Mouse (Mus musculus) neural tube, embryonic 13.5 days (tissue): ENCODE measurements around the gene Mrpl38. TPM values are rescaled to one million over a fixed set of nuclear protein-coding genes. Genes with fewer than 3 reads are reported as not detected.

Experiments used
- ATAC-seq: fragments of 200-750 bp; cut with Nextera tagmentation; 2 replicates; pipeline ENCODE4 v1.8.0; 2017; ENCODE audit warnings: low read depth, mild to moderate bottlenecking, moderate TSS enrichment, moderate library complexity
- H3K27ac ChIP-seq: fragments of 300-500 bp; sonication (generic); replicated peaks from 2 replicates; pipeline ENCODE4 v1.5.1; 2015; ENCODE audit warnings: moderate library complexity, mild to moderate bottlenecking, inconsistent platforms
- H3K27me3 ChIP-seq: fragments of 300-500 bp; sonication (generic); 2 replicates; pipeline ENCODE4 v1.6.1; 2015; ENCODE audit warnings: mild to moderate bottlenecking, inconsistent platforms
- H3K36me3 ChIP-seq: fragments of 300-500 bp; sonication (generic); 2 replicates; pipeline ENCODE4 v1.6.1; 2015; ENCODE audit warnings: mild to moderate bottlenecking, inconsistent platforms
- H3K4me1 ChIP-seq: fragments of 300-500 bp; sonication (generic); replicated peaks from 2 replicates; pipeline ENCODE4 v1.6.1; 2015; ENCODE audit warnings: inconsistent platforms
- H3K4me2 ChIP-seq: fragments of 300-500 bp; sonication (generic); 2 replicates; pipeline ENCODE4 v1.6.1; 2015; ENCODE audit warnings: inconsistent platforms, mild to moderate bottlenecking, moderate library complexity
- H3K4me3 ChIP-seq: fragments of 300-500 bp; sonication (generic); 2 replicates; pipeline ENCODE4 v1.5.1; 2015; ENCODE audit warnings: mild to moderate bottlenecking, inconsistent platforms
- H3K9ac ChIP-seq: fragments of 300-500 bp; sonication (generic); 2 replicates; pipeline ENCODE4 v1.6.1; 2015; ENCODE audit warnings: moderate library complexity, mild to moderate bottlenecking, inconsistent platforms
- H3K9me3 ChIP-seq: fragments of 300-500 bp; sonication (generic); 2 replicates; pipeline ENCODE4 v1.6.1; 2016; ENCODE audit warnings: inconsistent platforms
- WGBS: fragments of 180-500 bp; shearing (Covaris S2); methylation state at CpG from one replicate; pipeline ENCODE4 v1.1.7; 2015; 5-methylcytosine and 5-hydroxymethylcytosine counted together
- polyA plus RNA-seq: library from polyadenylated mRNA; unstranded; fragments of >200 nt; fragmentation: Nextera tagmentation; extraction: Ambion mirVana; gene quantifications from 2 replicates; pipeline ENCODE4 v1.2.1, GENCODE M21; 2015

The Mrpl38 gene
- polyA plus RNA-seq, 1 experiment from 2014 or later = 78.3 TPM

- no peak for ATAC-seq
- peaks cover 62% of the 10 kb centered on the region for H3K4me1 ChIP-seq
- H3K27ac ChIP-seq = no peak overlapping the region
- peaks cover 68% of the 10 kb centered on the region for H3K27me3 ChIP-seq
- 24% methylated on average over 14 of the region's 14 CpGs for WGBS
- no peak overlapping the region for H3K9ac ChIP-seq
- no peaks in the 10 kb centered on the region for H3K9me3 ChIP-seq
- no peaks in the 10 kb centered on the region for H3K36me3 ChIP-seq
- H3K4me2 ChIP-seq = peak overlapping the region; percentile 52
- no peak overlapping the region for H3K4me3 ChIP-seq
These were observed 31.5 kb downstream of the Mrpl38 start for GRCm38 (mm10) chr11:116106963-116107776.

GRCm38 (mm10) chr11:116106154-116106962 lies 32.3 kb downstream of the Mrpl38 start:
- Histone ChIP-seq H3K9me3 (no peaks in the 10 kb centered on the region), H3K27ac (no peak overlapping the region), H3K27me3 (peaks cover 61% of the 10 kb centered on the region), H3K36me3 (no peaks in the 10 kb centered on the region), H3K4me3 (no peak overlapping the region), H3K9ac (no peak overlapping the region), H3K4me1 (peaks cover 70% of the 10 kb centered on the region), H3K4me2 (peak overlapping the region; percentile 25; the same call in 1 of the 2 replicates)
- no peak for ATAC-seq
- WGBS = 19% methylated on average over 32 of the region's 32 CpGs

- ATAC-seq = no peak
- H3K27ac ChIP-seq = no peak overlapping the region
- WGBS = 98% methylated on average over 2 of the region's 2 CpGs
- H3K4me2 ChIP-seq = no peak overlapping the region
- peaks cover 68% of the 10 kb centered on the region for H3K4me1 ChIP-seq
- H3K36me3 ChIP-seq = no peaks in the 10 kb centered on the region
- no peak overlapping the region for H3K9ac ChIP-seq
- H3K9me3 ChIP-seq = no peaks in the 10 kb centered on the region
- no peak overlapping the region for H3K4me3 ChIP-seq
- peaks cover 48% of the 10 kb centered on the region for H3K27me3 ChIP-seq
These were observed 33.6 kb downstream of the Mrpl38 start for GRCm38 (mm10) chr11:116105065-116105464.

GRCm38 (mm10) chr11:116104006-116104646 lies 34.5 kb downstream of the Mrpl38 start:
- ATAC-seq = peak; percentile 23; the same call in 1 of the 2 replicates
- H3K27ac ChIP-seq = 0 out of 2 replicates have a peak overlapping the region, but pooled peaks have one; percentile 52
- peak overlapping the region; percentile 43; the same call in 1 of the 2 replicates for H3K9ac ChIP-seq

GRCm38 (mm10) chr11:116103572-116103971 lies 35.1 kb downstream of the Mrpl38 start:
- H3K9ac ChIP-seq = no peak overlapping the region; the same call in 1 of the 2 replicates
- peaks cover 54% of the 10 kb centered on the region for H3K4me1 ChIP-seq

More at GRCm38 (mm10) chr11:116104006-116104646, 34.5 kb downstream of the Mrpl38 start:
- no peaks in the 10 kb centered on the region for H3K36me3 ChIP-seq
- no peak overlapping the region for H3K4me2 ChIP-seq
- H3K27me3 ChIP-seq = peaks cover 38% of the 10 kb centered on the region
- peaks cover 59% of the 10 kb centered on the region for H3K4me1 ChIP-seq
- WGBS = 30% methylated on average over 14 of the region's 14 CpGs
- H3K9me3 ChIP-seq = no peaks in the 10 kb centered on the region
- no peak overlapping the region for H3K4me3 ChIP-seq

GRCm38 (mm10) chr11:116102472-116102871 lies 36.2 kb downstream of the Mrpl38 start:
- WGBS = 54% methylated on average over 3 of the region's 4 CpGs
- H3K36me3 ChIP-seq = no peaks in the 10 kb centered on the region
- H3K27ac ChIP-seq = peak overlapping the region; percentile 76
- no peak overlapping the region for H3K4me2 ChIP-seq
- peaks cover 22% of the 10 kb centered on the region for H3K27me3 ChIP-seq
- no peaks in the 10 kb centered on the region for H3K9me3 ChIP-seq
- 0 out of 2 replicates have a peak overlapping the region, but pooled peaks have one; percentile 9 for H3K9ac ChIP-seq
- no peak overlapping the region for H3K4me3 ChIP-seq
- H3K4me1 ChIP-seq = peaks cover 47% of the 10 kb centered on the region
- no peak for ATAC-seq

More at GRCm38 (mm10) chr11:116103572-116103971, 35.1 kb downstream of the Mrpl38 start:
- no peak for ATAC-seq
- peaks cover 33% of the 10 kb centered on the region for H3K27me3 ChIP-seq
- no peaks in the 10 kb centered on the region for H3K9me3 ChIP-seq
- H3K27ac ChIP-seq = 0 out of 2 replicates have a peak overlapping the region, but pooled peaks have one; percentile 52
- no peaks in the 10 kb centered on the region for H3K36me3 ChIP-seq
- no peak overlapping the region for H3K4me2 ChIP-seq
- H3K4me3 ChIP-seq = no peak overlapping the region
- 79% methylated on average over 12 of the region's 12 CpGs for WGBS

- Histone ChIP-seq H3K9ac (0 out of 2 replicates have a peak overlapping the region, but pooled peaks have one; percentile 9), H3K4me1 (peaks cover 42% of the 10 kb centered on the region), H3K27ac (peak overlapping the region; percentile 76), H3K27me3 (peaks cover 17% of the 10 kb centered on the region), H3K36me3 (no peaks in the 10 kb centered on the region), H3K4me2 (no peak overlapping the region), H3K9me3 (no peaks in the 10 kb centered on the region), H3K4me3 (no peak overlapping the region)
- ATAC-seq = peak; percentile 79
- WGBS = 37% methylated on average over 11 of the region's 11 CpGs
These were observed 36.7 kb downstream of the Mrpl38 start for GRCm38 (mm10) chr11:116101931-116102381.

- Histone ChIP-seq H3K4me3 (no peak overlapping the region), H3K27ac (peak overlapping the region; percentile 76), H3K36me3 (no peaks in the 10 kb centered on the region), H3K27me3 (peaks cover 6% of the 10 kb centered on the region; the same call in 1 of the 2 replicates), H3K9ac (no peak overlapping the region), H3K4me1 (peaks cover 31% of the 10 kb centered on the region), H3K9me3 (0 out of 2 replicates have a peak, but pooled peaks cover 5% of the 10 kb centered on the region), H3K4me2 (no peak overlapping the region)
- no peak for ATAC-seq
- WGBS = 85% methylated on average over 7 of the region's 7 CpGs
These were observed 37.8 kb downstream of the Mrpl38 start for GRCm38 (mm10) chr11:116100839-116101238.

GRCm38 (mm10) chr11:116100385-116100784 lies 38.3 kb downstream of the Mrpl38 start:
- Histone ChIP-seq H3K9me3 (0 out of 2 replicates have a peak, but pooled peaks cover 5% of the 10 kb centered on the region), H3K4me3 (no peak overlapping the region), H3K4me1 (peaks cover 31% of the 10 kb centered on the region), H3K4me2 (no peak overlapping the region), H3K36me3 (no peaks in the 10 kb centered on the region), H3K9ac (no peak overlapping the region), H3K27ac (no peak overlapping the region), H3K27me3 (peaks cover 1% of the 10 kb centered on the region; the same call in 1 of the 2 replicates)
- WGBS = 87% methylated on average over 6 of the region's 6 CpGs
- ATAC-seq = no peak

- Histone ChIP-seq H3K9ac (no peak overlapping the region), H3K9me3 (0 out of 2 replicates have a peak, but pooled peaks cover 5% of the 10 kb centered on the region), H3K27ac (no peak overlapping the region), H3K27me3 (no peaks in the 10 kb centered on the region), H3K4me3 (no peak overlapping the region), H3K36me3 (no peaks in the 10 kb centered on the region), H3K4me1 (peaks cover 28% of the 10 kb centered on the region), H3K4me2 (no peak overlapping the region)
- 86% methylated on average over 6 of the region's 6 CpGs for WGBS
- no peak for ATAC-seq
These were observed 39.2 kb downstream of the Mrpl38 start for GRCm38 (mm10) chr11:116099462-116099861.

- no peaks in the 10 kb centered on the region for H3K27me3 ChIP-seq
- no peak overlapping the region for H3K27ac ChIP-seq
- H3K9ac ChIP-seq = no peak overlapping the region
- no peak for ATAC-seq
- peaks cover 22% of the 10 kb centered on the region for H3K4me1 ChIP-seq
- H3K4me3 ChIP-seq = no peak overlapping the region
- H3K9me3 ChIP-seq = 0 out of 2 replicates have a peak, but pooled peaks cover 5% of the 10 kb centered on the region
- H3K4me2 ChIP-seq = no peak overlapping the region
- WGBS = 71% methylated on average over 14 of the region's 14 CpGs
- no peaks in the 10 kb centered on the region for H3K36me3 ChIP-seq
These were observed 39.8 kb downstream of the Mrpl38 start for GRCm38 (mm10) chr11:116098711-116099460.
